Comparison of ENCODE assay signal across 24 mouse cellular contexts in the genomic region with DNA sequence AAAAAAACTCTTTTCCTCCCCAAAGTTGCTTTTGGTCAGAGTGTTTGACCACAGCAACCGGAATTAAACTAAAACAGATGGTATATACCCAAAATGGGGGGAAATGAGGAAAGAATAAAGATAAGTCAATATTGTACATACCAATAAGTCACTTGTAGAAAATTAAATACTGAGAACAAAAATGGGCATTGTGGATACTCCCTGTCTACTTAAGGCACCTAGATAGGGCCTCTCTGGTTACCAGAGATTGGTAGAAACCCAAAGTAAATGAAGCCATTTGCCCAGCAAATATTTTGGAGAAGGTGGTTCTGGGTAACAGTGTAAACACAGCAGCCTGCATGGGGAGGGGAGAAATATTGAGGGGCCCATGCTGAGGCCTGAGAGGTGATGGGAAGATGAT.
DNase-seq lines count a peak whose midpoint lies in the region; ATAC-seq lines count a peak whose summit lies in the region.
"Had no signal": no experiment of that assay in that cellular context is flagged by ENCODE, and none has a peak within 500 bp of the region (broad histone marks: within the 10 kb centered on the region; RNA-seq: fewer than 3 reads in every experiment).

No protein-coding gene starts in this region.

- peaks cover 8% of the 10 kb centered on the region; the same call in 1 of the 2 replicates for H3K4me1 ChIP-seq in embryonic facial prominence, embryonic 14.5 days (ENCODE audit: control insufficient read depth, insufficient read depth, low read length)
- peaks cover 13% of the 10 kb centered on the region for H3K4me1 ChIP-seq in embryonic facial prominence, embryonic 10.5 days
- peaks cover 25% of the 10 kb centered on the region for H3K4me1 ChIP-seq in kidney, embryonic 16.5 days (ENCODE audit: insufficient read depth, low read length)
- peaks cover 7% of the 10 kb centered on the region for H3K4me1 ChIP-seq in lung, embryonic 16.5 days (replicated peaks; ENCODE audit: control insufficient read depth, insufficient read depth, low read length)
- H3K4me1 ChIP-seq: forebrain, embryonic 15.5 days had no signal

- H3K27ac ChIP-seq in embryonic facial prominence, embryonic 14.5 days (replicated peaks; ENCODE audit: low read depth, low read length) = no peak overlapping the region
- H3K27ac ChIP-seq in embryonic facial prominence, embryonic 10.5 days (replicated peaks) = no peak overlapping the region
- H3K27ac ChIP-seq in kidney, embryonic 16.5 days (ENCODE audit: low read length) = peak overlapping the region; percentile 44; the same call in 1 of the 2 replicates
- peak overlapping the region; percentile 69 for H3K27ac ChIP-seq in lung, embryonic 16.5 days (ENCODE audit: low read length)
- H3K27ac ChIP-seq: embryonic facial prominence, embryonic 15.5 days; forebrain, embryonic 12.5 days; forebrain, embryonic 15.5 days; heart, adult 2 months; heart, embryonic 10.5 days; heart, embryonic 13.5 days; hindbrain, embryonic 12.5 days; hindbrain, embryonic 15.5 days had no signal

- no peak overlapping the region for H3K9ac ChIP-seq in embryonic facial prominence, embryonic 14.5 days (ENCODE audit: low read depth, low read length)
- H3K9ac ChIP-seq in kidney, embryonic 16.5 days (replicated peaks; ENCODE audit: low read length) = no peak overlapping the region
- no peak overlapping the region for H3K9ac ChIP-seq in lung, embryonic 16.5 days (ENCODE audit: low read length)
- H3K9ac ChIP-seq: embryonic facial prominence, embryonic 15.5 days; forebrain, embryonic 12.5 days; forebrain, embryonic 15.5 days; heart, embryonic 13.5 days; hindbrain, embryonic 12.5 days; hindbrain, embryonic 15.5 days had no signal

- 51% methylated on average over 1 of the region's 1 CpGs for WGBS in embryonic facial prominence, embryonic 14.5 days
- 75% methylated on average over 1 of the region's 1 CpGs for WGBS in embryonic facial prominence, embryonic 10.5 days
- 74% methylated on average over 1 of the region's 1 CpGs for WGBS in kidney, embryonic 16.5 days
- WGBS in lung, embryonic 16.5 days = 61% methylated on average over 1 of the region's 1 CpGs

- H3K4me3 ChIP-seq in embryonic facial prominence, embryonic 14.5 days (ENCODE audit: low read depth, low read length) = no peak overlapping the region
- H3K4me3 ChIP-seq in embryonic facial prominence, embryonic 10.5 days = no peak overlapping the region
- no peak overlapping the region for H3K4me3 ChIP-seq in kidney, embryonic 16.5 days (ENCODE audit: low read length)
- no peak overlapping the region for H3K4me3 ChIP-seq in lung, embryonic 16.5 days (ENCODE audit: low read length)
- H3K4me3 ChIP-seq: embryonic facial prominence, embryonic 15.5 days; forebrain, embryonic 12.5 days; forebrain, embryonic 15.5 days; heart, adult 2 months; heart, embryonic 10.5 days; heart, embryonic 13.5 days; hindbrain, embryonic 12.5 days; hindbrain, embryonic 15.5 days had no signal

- no peak overlapping the region for H3K4me2 ChIP-seq in embryonic facial prominence, embryonic 14.5 days (ENCODE audit: low read depth, low read length)
- H3K4me2 ChIP-seq in kidney, embryonic 16.5 days (replicated peaks; ENCODE audit: low read depth, low read length) = no peak overlapping the region
- H3K4me2 ChIP-seq in lung, embryonic 16.5 days (ENCODE audit: low read depth, low read length) = no peak overlapping the region
- H3K4me2 ChIP-seq: embryonic facial prominence, embryonic 15.5 days; forebrain, embryonic 12.5 days; forebrain, embryonic 15.5 days; heart, embryonic 13.5 days; hindbrain, embryonic 12.5 days; hindbrain, embryonic 15.5 days had no signal

- H3K27me3 ChIP-seq in embryonic facial prominence, embryonic 14.5 days (replicated peaks; ENCODE audit: control insufficient read depth, insufficient read depth, low read length) = no peaks in the 10 kb centered on the region
- H3K27me3 ChIP-seq in embryonic facial prominence, embryonic 10.5 days (replicated peaks; ENCODE audit: low read depth, poor library complexity, severe bottlenecking) = no peaks in the 10 kb centered on the region
- H3K27me3 ChIP-seq in kidney, embryonic 16.5 days (ENCODE audit: insufficient read depth, low read length) = no peaks in the 10 kb centered on the region
- H3K27me3 ChIP-seq in lung, embryonic 16.5 days (ENCODE audit: control insufficient read depth, insufficient read depth, low read depth, low read length) = no peaks in the 10 kb centered on the region
- H3K27me3 ChIP-seq: embryonic facial prominence, embryonic 15.5 days; heart, embryonic 13.5 days; hindbrain, embryonic 12.5 days; hindbrain, embryonic 15.5 days had no signal

- no peak for ATAC-seq in embryonic facial prominence, embryonic 14.5 days (ENCODE audit: low read depth)
- ATAC-seq in kidney, embryonic 16.5 days (ENCODE audit: low FRiP score, low TSS enrichment) = no peak
- ATAC-seq in lung, embryonic 16.5 days (ENCODE audit: low read depth) = peak; percentile 73
- ATAC-seq in CD4-positive, CD25-positive, alpha-beta regulatory T cell, adult 4 months = no peak
- ATAC-seq: forebrain, embryonic 15.5 days had no signal

- DNase-seq in embryonic facial prominence, embryonic 14.5 days (ENCODE audit: low spot score) = peak; percentile 39
- DNase-seq in embryonic facial prominence, embryonic 10.5 days (ENCODE audit: low spot score) = no peak
- DNase-seq in kidney, adult 8-10 months = no peak
- no peak for DNase-seq in lung, adult 18-20 months
- DNase-seq: adrenal gland, adult 2 months; adrenal gland, postnatal 14 days; cerebellum, adult 11 months; cerebellum, adult 2 months; cerebellum, adult 9-11 months; cerebellum, postnatal 25 days; gastrocnemius, postnatal 25 days; heart, adult 2 months; heart, postnatal 14 days had no signal

- H3K9me3 ChIP-seq in embryonic facial prominence, embryonic 14.5 days (ENCODE audit: control insufficient read depth, low read length) = no peaks in the 10 kb centered on the region
- no peaks in the 10 kb centered on the region for H3K9me3 ChIP-seq in embryonic facial prominence, embryonic 10.5 days
- no peaks in the 10 kb centered on the region for H3K9me3 ChIP-seq in kidney, embryonic 16.5 days (ENCODE audit: low read length)
- H3K9me3 ChIP-seq in lung, embryonic 16.5 days (ENCODE audit: control insufficient read depth, low read length) = no peaks in the 10 kb centered on the region
- H3K9me3 ChIP-seq: embryonic facial prominence, embryonic 15.5 days; forebrain, embryonic 12.5 days; forebrain, embryonic 15.5 days; heart, embryonic 10.5 days; heart, embryonic 13.5 days; hindbrain, embryonic 12.5 days; hindbrain, embryonic 15.5 days had no signal

- no peaks in the 10 kb centered on the region for H3K36me3 ChIP-seq in embryonic facial prominence, embryonic 14.5 days (ENCODE audit: control insufficient read depth, insufficient read depth, low read length)
- no peaks in the 10 kb centered on the region for H3K36me3 ChIP-seq in embryonic facial prominence, embryonic 10.5 days (replicated peaks)
- no peaks in the 10 kb centered on the region for H3K36me3 ChIP-seq in kidney, embryonic 16.5 days (ENCODE audit: insufficient read depth, low read length)
- H3K36me3 ChIP-seq in lung, embryonic 16.5 days (ENCODE audit: control insufficient read depth, insufficient read depth, low read length) = no peaks in the 10 kb centered on the region
- H3K36me3 ChIP-seq: embryonic facial prominence, embryonic 15.5 days; forebrain, embryonic 12.5 days; forebrain, embryonic 15.5 days; G1E; heart, embryonic 10.5 days; heart, embryonic 13.5 days; hindbrain, embryonic 12.5 days; hindbrain, embryonic 15.5 days had no signal

Comparison
In these comparisons a context has a peak if more than half of its experiments do, and no peak if none do; other contexts are left out.
1. H3K27ac ChIP-seq: peak in kidney, embryonic 16.5 days (single experiment) and lung, embryonic 16.5 days (single experiment); none in embryonic facial prominence, embryonic 14.5 days (single experiment) and embryonic facial prominence, embryonic 10.5 days (single experiment).